Mouse (Mus musculus): ENCODE measurements around the gene Casp6. TPM values are rescaled to one million over a fixed set of nuclear protein-coding genes. Genes with fewer than 3 reads are reported as not detected.

The Casp6 gene
- polyA plus RNA-seq, 1 experiment from 2014 or later, result 132 TPM

DNA sequence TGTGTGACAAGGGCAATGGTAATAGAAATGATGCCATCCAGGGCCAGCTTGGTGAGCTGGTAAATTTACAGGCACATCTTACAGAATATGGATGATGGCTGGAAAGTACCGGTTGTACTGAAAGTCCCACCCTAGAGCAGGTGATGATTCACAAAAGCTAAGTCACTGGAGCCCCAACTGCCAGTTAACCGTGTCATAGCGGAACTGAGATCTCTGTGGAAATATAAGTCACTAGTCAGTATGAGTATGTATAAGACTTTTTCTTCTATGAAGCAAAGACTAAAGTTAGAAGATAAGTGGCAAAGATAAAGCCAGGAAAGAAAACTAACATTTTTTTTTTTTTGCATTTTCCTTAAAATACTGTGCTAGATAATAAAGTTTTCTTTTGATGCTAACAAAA is 8.1 kb upstream of the Casp6 start:
- Histone ChIP-seq H3K4me1 (replicated peaks; ENCODE audit: control insufficient read depth, insufficient read depth, low read length) (no peaks in the 10 kb centered on the region), H3K9ac (ENCODE audit: low read depth, low read length) (no peak overlapping the region), H3K36me3 (ENCODE audit: control insufficient read depth, insufficient read depth) (peaks cover 32% of the 10 kb centered on the region), H3K4me2 (replicated peaks; ENCODE audit: low read depth) (no peak overlapping the region), H3K27ac (ENCODE audit: low read depth, low read length) (no peak overlapping the region), H3K27me3 (replicated peaks; ENCODE audit: control insufficient read depth, insufficient read depth, low read length) (no peaks in the 10 kb centered on the region), H3K9me3 (ENCODE audit: control insufficient read depth) (no peaks in the 10 kb centered on the region), H3K4me3 (ENCODE audit: low read depth, low read length) (no peak overlapping the region)
- no peak for ATAC-seq
- no peak for TF ChIP-seq CTCF (IDR thresholded peaks at IDR 0.05; ENCODE audit: low read depth)
- WGBS, result 94% methylated on average over 3 of the region's 3 CpGs

DNA sequence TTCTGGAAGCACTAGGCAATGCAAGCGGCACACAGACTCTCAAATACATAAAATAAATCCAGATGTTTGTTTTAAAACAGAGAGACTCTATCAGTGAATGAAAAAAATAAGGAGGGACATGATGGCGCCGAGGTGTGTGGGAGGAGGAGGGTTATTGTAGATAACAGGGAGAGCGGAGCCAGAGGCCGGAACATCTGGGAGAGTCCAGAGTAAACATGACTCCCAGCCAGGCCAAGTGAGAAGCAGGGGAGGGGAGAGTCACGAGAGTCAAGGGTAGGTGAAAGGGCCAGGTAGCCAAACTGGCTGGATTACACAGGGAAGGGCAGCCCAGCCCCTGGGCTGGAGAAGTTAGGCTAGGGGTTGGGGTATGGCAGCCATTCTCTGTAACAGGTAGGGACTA is 4.6 kb upstream of the Casp6 start:
- no peak for TF ChIP-seq CTCF (IDR thresholded peaks at IDR 0.05; ENCODE audit: low read depth)
- H3K9me3 ChIP-seq (ENCODE audit: control insufficient read depth), result no peaks in the 10 kb centered on the region
- H3K4me1 ChIP-seq (replicated peaks; ENCODE audit: control insufficient read depth, insufficient read depth, low read length), result no peaks in the 10 kb centered on the region
- no peak overlapping the region for H3K27ac ChIP-seq (ENCODE audit: low read depth, low read length)
- no peak overlapping the region for H3K4me2 ChIP-seq (replicated peaks; ENCODE audit: low read depth)
- H3K36me3 ChIP-seq (ENCODE audit: control insufficient read depth, insufficient read depth), result peaks cover 19% of the 10 kb centered on the region
- 19% methylated on average over 6 of the region's 6 CpGs for WGBS
- ATAC-seq, result no peak
- no peak overlapping the region for H3K9ac ChIP-seq (ENCODE audit: low read depth, low read length)
- no peak overlapping the region for H3K4me3 ChIP-seq (ENCODE audit: low read depth, low read length)
- no peaks in the 10 kb centered on the region for H3K27me3 ChIP-seq (replicated peaks; ENCODE audit: control insufficient read depth, insufficient read depth, low read length)

DNA sequence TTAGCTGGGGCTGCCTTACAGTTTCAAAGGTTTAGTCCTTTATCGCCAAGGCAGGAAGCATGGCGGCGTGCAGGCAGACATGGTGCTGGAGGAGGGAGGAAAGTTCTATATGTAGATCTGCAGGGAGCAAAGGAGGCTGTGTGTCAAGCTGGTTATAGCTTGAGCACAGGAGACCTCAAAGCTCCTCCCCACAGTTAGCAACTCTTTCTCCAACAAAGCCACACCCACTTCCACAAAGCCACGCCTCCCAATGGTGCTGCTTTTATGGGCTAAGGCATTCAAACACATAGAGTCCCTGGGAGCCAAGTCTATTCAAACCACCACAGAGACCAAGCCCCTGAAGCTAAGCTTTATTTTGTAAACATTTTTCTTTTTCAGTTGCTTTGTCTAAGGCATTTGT is 2.3 kb upstream of the Casp6 start:
- WGBS, result 52% methylated on average over 4 of the region's 4 CpGs
- H3K4me1 ChIP-seq (replicated peaks; ENCODE audit: control insufficient read depth, insufficient read depth, low read length), result peaks cover 10% of the 10 kb centered on the region
- ATAC-seq, result no peak
- H3K36me3 ChIP-seq (ENCODE audit: control insufficient read depth, insufficient read depth), result peaks cover 9% of the 10 kb centered on the region; the same call in 1 of the 2 replicates
- TF ChIP-seq CTCF (IDR thresholded peaks at IDR 0.05; ENCODE audit: low read depth), result no peak
- no peak overlapping the region for H3K9ac ChIP-seq (ENCODE audit: low read depth, low read length)
- H3K27me3 ChIP-seq (replicated peaks; ENCODE audit: control insufficient read depth, insufficient read depth, low read length), result no peaks in the 10 kb centered on the region
- H3K4me3 ChIP-seq (ENCODE audit: low read depth, low read length), result no peak overlapping the region
- no peaks in the 10 kb centered on the region for H3K9me3 ChIP-seq (ENCODE audit: control insufficient read depth)
- no peak overlapping the region for H3K4me2 ChIP-seq (replicated peaks; ENCODE audit: low read depth)
- no peak overlapping the region for H3K27ac ChIP-seq (ENCODE audit: low read depth, low read length)

DNA sequence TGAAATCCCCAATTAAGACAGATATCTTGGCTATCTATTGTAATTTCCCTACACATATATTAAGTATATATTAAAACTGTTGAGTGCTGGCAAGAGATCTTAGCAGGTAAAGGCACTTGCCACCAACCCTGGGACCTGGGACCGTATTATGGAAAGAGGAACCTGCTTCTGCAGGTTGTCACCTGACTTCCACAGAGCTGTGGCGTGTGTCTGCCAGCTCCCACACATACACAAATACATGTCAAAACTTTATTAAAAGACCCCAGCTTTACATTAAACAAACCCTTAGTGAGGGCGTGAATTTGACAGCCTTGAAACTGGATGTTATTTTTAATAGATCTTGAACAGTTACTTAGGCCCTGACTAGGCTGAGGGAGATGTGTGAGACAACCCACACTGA is 2.1 kb downstream of the Casp6 start:
- Histone ChIP-seq H3K4me2 (replicated peaks; ENCODE audit: low read depth) (peak overlapping the region; percentile 81), H3K27me3 (replicated peaks; ENCODE audit: control insufficient read depth, insufficient read depth, low read length) (no peaks in the 10 kb centered on the region), H3K9ac (ENCODE audit: low read depth, low read length) (no peak overlapping the region), H3K36me3 (ENCODE audit: control insufficient read depth, insufficient read depth) (peaks cover 11% of the 10 kb centered on the region; the same call in 1 of the 2 replicates), H3K4me3 (ENCODE audit: low read depth, low read length) (no peak overlapping the region), H3K27ac (ENCODE audit: low read depth, low read length) (no peak overlapping the region), H3K4me1 (replicated peaks; ENCODE audit: control insufficient read depth, insufficient read depth, low read length) (peaks cover 10% of the 10 kb centered on the region), H3K9me3 (ENCODE audit: control insufficient read depth) (no peaks in the 10 kb centered on the region)
- 76% methylated on average over 3 of the region's 3 CpGs for WGBS
- no peak for TF ChIP-seq CTCF (IDR thresholded peaks at IDR 0.05; ENCODE audit: low read depth)
- ATAC-seq, result no peak

DNA sequence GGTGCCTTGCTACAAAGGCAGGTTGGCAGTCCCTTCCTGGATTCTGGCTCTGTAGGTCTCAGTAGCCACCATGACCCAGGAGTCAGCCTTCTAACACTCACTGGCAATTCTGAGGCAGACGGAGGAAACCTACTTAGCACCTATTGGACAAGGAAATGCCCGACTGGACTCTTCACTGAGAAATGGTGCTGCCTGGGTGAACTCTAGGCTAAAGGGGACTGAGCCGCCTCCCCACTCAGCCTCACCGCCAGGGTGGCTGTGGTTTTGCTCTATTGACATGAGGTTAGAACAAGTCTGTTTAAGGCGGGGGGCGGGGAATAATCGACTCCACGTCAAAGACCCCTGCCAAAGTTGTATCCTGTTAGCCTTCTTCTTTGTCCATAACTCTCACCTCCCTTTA is 2.6 kb downstream of the Casp6 start:
- Histone ChIP-seq H3K27me3 (replicated peaks; ENCODE audit: control insufficient read depth, insufficient read depth, low read length) (no peaks in the 10 kb centered on the region), H3K27ac (ENCODE audit: low read depth, low read length) (no peak overlapping the region), H3K4me2 (replicated peaks; ENCODE audit: low read depth) (peak overlapping the region; percentile 81), H3K36me3 (ENCODE audit: control insufficient read depth, insufficient read depth) (peaks cover 16% of the 10 kb centered on the region; the same call in 1 of the 2 replicates), H3K9me3 (ENCODE audit: control insufficient read depth) (no peaks in the 10 kb centered on the region), H3K4me3 (ENCODE audit: low read depth, low read length) (no peak overlapping the region), H3K9ac (ENCODE audit: low read depth, low read length) (no peak overlapping the region), H3K4me1 (replicated peaks; ENCODE audit: control insufficient read depth, insufficient read depth, low read length) (peaks cover 10% of the 10 kb centered on the region)
- TF ChIP-seq CTCF (IDR thresholded peaks at IDR 0.05; ENCODE audit: low read depth), result no peak
- ATAC-seq, result no peak
- 65% methylated on average over 8 of the region's 8 CpGs for WGBS

DNA sequence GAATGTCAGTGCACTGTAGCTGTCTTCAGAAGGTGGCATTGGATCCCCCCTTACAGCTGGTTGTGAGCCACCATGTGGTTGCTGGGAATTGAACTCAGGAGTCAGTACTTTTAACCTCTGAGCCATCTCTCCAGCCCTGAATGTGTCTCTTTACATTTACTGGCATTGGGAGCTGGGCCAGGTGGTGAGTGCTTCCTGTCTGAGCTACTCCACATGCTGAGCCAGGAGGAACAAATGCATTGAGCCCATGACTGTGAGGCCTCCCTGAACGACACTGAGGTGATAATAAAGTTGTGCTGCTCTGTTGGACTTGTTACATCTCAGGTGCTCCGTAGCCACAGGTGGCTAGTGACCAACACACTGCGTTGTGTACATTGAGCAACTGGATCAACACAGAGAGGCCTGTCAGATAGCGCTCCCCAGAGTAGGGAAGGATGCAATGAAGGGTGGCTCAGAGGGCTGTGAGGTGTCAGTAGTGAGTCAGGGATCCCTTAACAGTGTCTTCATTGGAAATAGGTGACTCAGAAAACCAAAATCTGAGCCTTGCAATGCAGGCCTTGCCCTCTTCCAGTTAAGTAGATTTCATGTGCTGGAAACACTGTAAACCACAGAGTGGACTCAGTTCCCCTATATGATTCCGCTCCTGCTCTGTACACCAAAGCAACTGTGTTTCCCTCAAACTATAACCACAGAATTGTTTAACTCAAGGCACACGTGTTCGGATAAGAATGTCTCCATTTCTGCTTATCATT is 3.3 kb downstream of the Casp6 start:
- peaks cover 10% of the 10 kb centered on the region for H3K4me1 ChIP-seq (replicated peaks; ENCODE audit: control insufficient read depth, insufficient read depth, low read length)
- no peak for TF ChIP-seq CTCF (IDR thresholded peaks at IDR 0.05; ENCODE audit: low read depth)
- no peaks in the 10 kb centered on the region for H3K9me3 ChIP-seq (ENCODE audit: control insufficient read depth)
- ATAC-seq, result no peak
- H3K4me2 ChIP-seq (replicated peaks; ENCODE audit: low read depth), result no peak overlapping the region; the same call in 1 of the 2 replicates
- H3K36me3 ChIP-seq (ENCODE audit: control insufficient read depth, insufficient read depth), result peaks cover 22% of the 10 kb centered on the region
- no peaks in the 10 kb centered on the region for H3K27me3 ChIP-seq (replicated peaks; ENCODE audit: control insufficient read depth, insufficient read depth, low read length)
- no peak overlapping the region for H3K4me3 ChIP-seq (ENCODE audit: low read depth, low read length)
- no peak overlapping the region for H3K9ac ChIP-seq (ENCODE audit: low read depth, low read length)
- WGBS, result 65% methylated on average over 7 of the region's 7 CpGs
- no peak overlapping the region for H3K27ac ChIP-seq (ENCODE audit: low read depth, low read length)

Data from intestine, postnatal 0 days (tissue).